Mouse (Mus musculus) MEL (cell line): ENCODE measurements around the gene Rnf111. TPM values are rescaled to one million over a fixed set of nuclear protein-coding genes. Genes with fewer than 3 reads are reported as not detected.
A peak's percentile ranks its signal among the peaks of the same experiment; 100 is the strongest.

ENCODE experiments used
- DNase-seq: peaks from one replicate; pipeline ENCODE4 v3.0.0; 2011; ENCODE audit warnings: low read depth, low spot score
- H3K27ac ChIP-seq: 2 replicates; pipeline ENCODE4 v1.5.1; 2012; ENCODE audit warnings: low read depth, mild to moderate bottlenecking, control low read depth, low read length, moderate library complexity; ENCODE audit not compliant: control insufficient read depth
- H3K27me3 ChIP-seq, 2 experiments: fragments of 150-350 bp in 1 of 2; sonication (generic) in 1 of 2; 2 replicates each; pipeline ENCODE4 v1.6.1; 2012; ENCODE audit warnings: low read length in 2 of 2, mild to moderate bottlenecking in 2 of 2, improper control_type of control experiment in 1 of 2, moderate library complexity in 1 of 2; ENCODE audit not compliant: insufficient read depth in 2 of 2, control insufficient read depth in 1 of 2
- H3K36me3 ChIP-seq, 2 experiments: 2 replicates each; pipeline ENCODE4 v1.6.1; 2012 to 2014; ENCODE audit warnings: low read length in 2 of 2, improper control_type of control experiment in 1 of 2, inconsistent platforms in 1 of 2, mild to moderate bottlenecking in 1 of 2; ENCODE audit not compliant: insufficient read depth in 2 of 2, control insufficient read depth in 1 of 2
- H3K4me1 ChIP-seq, 2 experiments: fragments of 150-350 bp in 1 of 2; sonication (generic) in 1 of 2; 2 replicates each; pipeline ENCODE4 v1.6.1; 2012; ENCODE audit warnings: low read length in 2 of 2, improper control_type of control experiment in 1 of 2, mild to moderate bottlenecking in 1 of 2; ENCODE audit not compliant: insufficient read depth in 2 of 2, control insufficient read depth in 1 of 2
- H3K4me3 ChIP-seq, 2 experiments: fragments of 150-350 bp in 1 of 2; sonication (generic) in 1 of 2; 2 replicates each; pipeline ENCODE4 v1.5.1; 2012; ENCODE audit warnings: low read depth in 2 of 2, low read length in 2 of 2, mild to moderate bottlenecking in 2 of 2, moderate library complexity in 2 of 2, control low read depth in 1 of 2, improper control_type of control experiment in 1 of 2; ENCODE audit not compliant: control insufficient read depth in 1 of 2, insufficient read depth in 1 of 2
- H3K79me2 ChIP-seq: 2 replicates; pipeline ENCODE4 v1.6.1; 2012; ENCODE audit warnings: mild to moderate bottlenecking, low read length, moderate library complexity; ENCODE audit not compliant: control insufficient read depth, poor library complexity, insufficient read depth
- H3K9ac ChIP-seq: 2 replicates; pipeline ENCODE4 v1.6.1; 2012; ENCODE audit warnings: low read depth, mild to moderate bottlenecking, control low read depth, low read length, moderate library complexity; ENCODE audit not compliant: control insufficient read depth, poor library complexity, severe bottlenecking
- H3K9me3 ChIP-seq: fragments of 150-350 bp; sonication (generic); replicated peaks from 2 replicates; pipeline ENCODE4 v1.6.1; 2012; ENCODE audit warnings: mild to moderate bottlenecking, low read length, improper control_type of control experiment, moderate library complexity; ENCODE audit not compliant: insufficient read depth
- BHLHE40 ChIP-seq: IDR thresholded peaks from 2 replicates; pipeline ENCODE4 v1.6.1; 2012; ENCODE audit warnings: low read depth, mild to moderate bottlenecking, inconsistent platforms, low read length, improper control_type of control experiment, borderline replicate concordance
- CHD1 ChIP-seq: IDR thresholded peaks from 2 replicates; pipeline ENCODE4 v1.6.1; 2012; ENCODE audit warnings: low read depth, mild to moderate bottlenecking, inconsistent platforms, low read length, improper control_type of control experiment
- CHD2 ChIP-seq: IDR thresholded peaks from 2 replicates; pipeline ENCODE4 v1.6.1; 2011; ENCODE audit warnings: low read length, improper control_type of control experiment
- CTCF ChIP-seq, 3 experiments: IDR thresholded peaks in 2 of 3; conservative IDR thresholded peaks in 1 of 3; 2 replicates each; pipeline ENCODE4 v1.5.1; 2011 to 2012; ENCODE audit warnings: low read length in 3 of 3, low read depth in 2 of 3, mild to moderate bottlenecking in 2 of 3, improper control_type of control experiment in 1 of 3, inconsistent platforms in 1 of 3, mixed read lengths in 1 of 3, moderate library complexity in 1 of 3; ENCODE audit not compliant: control insufficient read depth in 1 of 3, insufficient read depth in 1 of 3, poor library complexity in 1 of 3, severe bottlenecking in 1 of 3
- E2F4 ChIP-seq: IDR thresholded peaks from 2 replicates; pipeline ENCODE4 v1.6.1; 2011; ENCODE audit warnings: low read depth, low read length, improper control_type of control experiment, borderline replicate concordance
- EP300 ChIP-seq, 2 experiments: IDR thresholded peaks; 2 replicates each; pipeline ENCODE4 v1.6.1; 2011; ENCODE audit warnings: improper control_type of control experiment in 2 of 2, low read length in 2 of 2, low read depth in 1 of 2, mild to moderate bottlenecking in 1 of 2
- GATA1 ChIP-seq: IDR thresholded peaks from 2 replicates; pipeline ENCODE4 v1.6.1; 2011; ENCODE audit warnings: low read depth, low read length, improper control_type of control experiment
- HCFC1 ChIP-seq: IDR thresholded peaks from 2 replicates; pipeline ENCODE4 v1.6.1; 2012; ENCODE audit warnings: low read depth, mild to moderate bottlenecking, inconsistent platforms, low read length, improper control_type of control experiment, moderate library complexity
- JUND ChIP-seq: IDR thresholded peaks from 2 replicates; pipeline ENCODE4 v1.6.1; 2011; ENCODE audit warnings: low read depth, mild to moderate bottlenecking, improper control_type of control experiment, low read length
- KAT2A ChIP-seq: conservative IDR thresholded peaks from 2 replicates; pipeline ENCODE4 v1.6.1; 2012; ENCODE audit warnings: low read depth, low read length, improper control_type of control experiment, inconsistent platforms
- MAFK ChIP-seq: IDR thresholded peaks from 2 replicates; pipeline ENCODE4 v1.6.1; 2011; ENCODE audit warnings: low read depth, mild to moderate bottlenecking, low read length, improper control_type of control experiment, borderline replicate concordance
- MAX ChIP-seq: IDR thresholded peaks from 2 replicates; pipeline ENCODE4 v1.6.1; 2011; ENCODE audit warnings: low read length, improper control_type of control experiment
- MAZ ChIP-seq: IDR thresholded peaks from 2 replicates; pipeline ENCODE4 v1.6.1; 2012; ENCODE audit warnings: low read depth, mild to moderate bottlenecking, inconsistent platforms, low read length, improper control_type of control experiment
- MXI1 ChIP-seq: IDR thresholded peaks from 2 replicates; pipeline ENCODE4 v1.6.1; 2011; ENCODE audit warnings: mild to moderate bottlenecking, low read depth, low read length, improper control_type of control experiment
- MYB ChIP-seq: IDR thresholded peaks from 2 replicates; pipeline ENCODE4 v1.6.1; 2011; ENCODE audit warnings: mild to moderate bottlenecking, low read depth, low read length, improper control_type of control experiment
- MYC ChIP-seq: IDR thresholded peaks from 2 replicates; pipeline ENCODE4 v1.6.1; 2011; ENCODE audit warnings: low read depth, mild to moderate bottlenecking, low read length, improper control_type of control experiment, moderate library complexity
- POLR2A ChIP-seq, 2 experiments: IDR thresholded peaks; 2 replicates each; pipeline ENCODE4 v1.6.1; 2011 to 2012; ENCODE audit warnings: low read length in 2 of 2, mild to moderate bottlenecking in 2 of 2, control low read depth in 1 of 2, improper control_type of control experiment in 1 of 2, low read depth in 1 of 2, moderate library complexity in 1 of 2; ENCODE audit not compliant: control insufficient read depth in 1 of 2, insufficient read depth in 1 of 2, poor library complexity in 1 of 2
- POLR2AphosphoS2 ChIP-seq: IDR thresholded peaks from 2 replicates; pipeline ENCODE4 v1.6.1; 2011; ENCODE audit warnings: low read length, improper control_type of control experiment
- POLR2AphosphoS5 ChIP-seq: IDR thresholded peaks from 2 replicates; pipeline ENCODE4 v1.6.1; 2012; ENCODE audit warnings: low read depth, borderline replicate concordance, mild to moderate bottlenecking, inconsistent platforms, low read length, moderate library complexity, mixed read lengths
- RAD21 ChIP-seq: IDR thresholded peaks from 2 replicates; pipeline ENCODE4 v1.6.1; 2011; ENCODE audit warnings: mild to moderate bottlenecking, low read depth, low read length, improper control_type of control experiment
- SIN3A ChIP-seq: IDR thresholded peaks from 2 replicates; pipeline ENCODE4 v1.6.1; 2012; ENCODE audit warnings: low read length, improper control_type of control experiment, inconsistent platforms
- TAL1 ChIP-seq: IDR thresholded peaks from 2 replicates; pipeline ENCODE4 v1.6.1; 2012; ENCODE audit warnings: mild to moderate bottlenecking, inconsistent platforms, low read length, moderate library complexity, mixed read lengths
- TBP ChIP-seq: IDR thresholded peaks from 2 replicates; pipeline ENCODE4 v1.8.0; 2011; ENCODE audit warnings: low read depth, low read length, improper control_type of control experiment
- TCF12 ChIP-seq: IDR thresholded peaks from 2 replicates; pipeline ENCODE4 v1.6.1; 2014; ENCODE audit warnings: low read depth, mild to moderate bottlenecking, inconsistent platforms, low read length, improper control_type of control experiment, moderate library complexity
- USF1 ChIP-seq: IDR thresholded peaks from 2 replicates; pipeline ENCODE4 v1.6.1; 2014; ENCODE audit warnings: low read depth, mild to moderate bottlenecking, inconsistent platforms, low read length, improper control_type of control experiment, moderate library complexity
- USF2 ChIP-seq, 2 experiments: IDR thresholded peaks; 2 replicates each; pipeline ENCODE4 v1.6.1; 2011 to 2012; ENCODE audit warnings: improper control_type of control experiment in 2 of 2, low read length in 2 of 2, borderline replicate concordance in 1 of 2, inconsistent platforms in 1 of 2, low read depth in 1 of 2, mild to moderate bottlenecking in 1 of 2; ENCODE audit not compliant: insufficient read depth in 1 of 2
- ZKSCAN1 ChIP-seq: IDR thresholded peaks from 2 replicates; pipeline ENCODE4 v1.6.1; 2012; ENCODE audit warnings: low read depth, mild to moderate bottlenecking, inconsistent platforms, low read length, improper control_type of control experiment, moderate library complexity
- ZMIZ1 ChIP-seq: IDR thresholded peaks from 2 replicates; pipeline ENCODE4 v1.6.1; 2012; ENCODE audit warnings: low read depth, mild to moderate bottlenecking, inconsistent platforms, low read length, improper control_type of control experiment, moderate library complexity
- ZNF384 ChIP-seq: IDR thresholded peaks from 2 replicates; pipeline ENCODE4 v1.6.1; 2012; ENCODE audit warnings: low read depth, mild to moderate bottlenecking, inconsistent platforms, low read length, improper control_type of control experiment
- polyA plus RNA-seq, 2 experiments: library from polyadenylated mRNA; stranded (reverse) in 1 of 2; unstranded in 1 of 2; fragments of >175 nt in 1 of 2; fragments of >200 nt in 1 of 2; gene quantifications; 2 replicates each; pipeline versions ENCODE4 v1.2.1 to v1.2.4; 2012; ENCODE audit warnings: low replicate concordance in 2 of 2, low read depth in 1 of 2; ENCODE audit not compliant: insufficient read length in 2 of 2, insufficient read depth in 1 of 2, missing spikeins in 1 of 2
- total RNA-seq: library from RNA; depleted of rRNA; stranded (reverse); fragments of 300-350 nt; gene quantifications from 2 replicates; pipeline ENCODE4 v1.2.3, GENCODE M21; 2012

Gene Rnf111
- total and polyA plus RNA-seq, 3 experiments = 25.2 to 88.2 (median 46.0) TPM

DNA sequence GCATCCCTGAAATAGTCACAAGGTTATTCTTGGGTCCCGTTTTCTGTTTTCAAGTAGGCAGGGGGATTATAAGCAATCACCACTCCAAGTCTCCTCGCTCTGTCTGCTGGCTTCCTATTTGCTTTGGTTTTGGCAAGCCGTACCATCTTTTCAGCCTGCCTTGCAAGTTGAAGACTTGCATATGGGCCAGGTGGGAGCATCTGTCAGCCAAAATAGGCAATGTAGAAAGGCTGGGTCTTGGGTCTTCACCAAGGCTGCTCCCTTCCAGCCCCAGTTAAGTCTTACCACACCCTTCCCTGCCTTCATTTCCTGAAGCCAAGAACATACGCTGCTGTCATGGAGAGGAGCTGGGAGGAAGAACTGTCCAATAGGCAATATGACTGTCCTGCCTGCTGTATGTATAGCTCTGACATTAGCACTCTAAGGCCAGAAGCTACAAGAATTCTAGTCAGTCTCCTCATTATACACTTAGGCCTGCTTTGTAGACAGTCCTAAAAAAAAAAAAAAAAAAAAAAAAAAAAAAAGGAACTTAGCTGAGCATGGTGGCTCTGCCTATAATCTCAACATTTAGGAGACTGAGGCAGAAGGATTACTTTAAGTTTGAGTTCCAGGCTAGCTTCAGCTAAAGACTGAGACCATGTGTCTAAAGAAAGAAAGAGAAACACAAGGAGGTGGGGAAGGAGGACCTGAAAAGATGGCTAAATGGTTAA, 116.0 kb downstream of the Rnf111 start:
- Histone ChIP-seq H3K4me1 (peaks cover 5 to 41% of the 10 kb centered on the region in 2 experiments), H3K36me3 (peaks cover 2 to 31% of the 10 kb centered on the region in 2 experiments; a peak in 2 of 4 replicates), H3K9ac (no peak overlapping the region), H3K9me3 (no peaks in the 10 kb centered on the region), H3K27me3 (no peaks in the 10 kb centered on the region), H3K4me3 (no peak overlapping the region), H3K27ac (no peak overlapping the region), H3K79me2 (no peaks in the 10 kb centered on the region)
- TF ChIP-seq CHD1 (no peak), ZNF384 (peak; percentile 97)
- peak; percentile 35 for DNase-seq

GRCm38 (mm10) chr9:70384958-70385728, 118.4 kb downstream of the Rnf111 start:
- H3K27ac ChIP-seq = peak overlapping the region; percentile 99
- no peaks in the 10 kb centered on the region; the same call in 1 of the 2 replicates for H3K79me2 ChIP-seq
- H3K9me3 ChIP-seq = no peaks in the 10 kb centered on the region
- H3K4me3 ChIP-seq = peak overlapping the region; percentile 4 to 62
- peaks cover under 1 to 24% of the 10 kb centered on the region in 2 experiments; a peak in 2 of 4 replicates for H3K36me3 ChIP-seq
- peak; percentile 86 for DNase-seq
- H3K9ac ChIP-seq = peak overlapping the region; percentile 56
- H3K4me1 ChIP-seq = peaks cover 7 to 46% of the 10 kb centered on the region in 2 experiments
- no peaks in the 10 kb centered on the region for H3K27me3 ChIP-seq
- TF ChIP-seq ZMIZ1 = no peak
- TF ChIP-seq SIN3A = peak; percentile 43; the same call in 1 of the 2 replicates
- TF ChIP-seq POLR2AphosphoS5 = no peak
- no peak for TF ChIP-seq MAFK
- 0 out of 2 replicates have a peak, but pooled peaks have one; percentile 18 for TF ChIP-seq MXI1
- peak; percentile 39; the same call in 1 of the 2 replicates for TF ChIP-seq MYC
- TF ChIP-seq CTCF (IDR thresholded peaks at IDR 0.05 in 2 of 3, conservative IDR thresholded peaks at IDR 0.05 in 1 of 3; ENCODE audit: control insufficient read depth in 1 of 3, insufficient read depth in 1 of 3, low read depth in 2 of 3, low read length in 3 of 3, poor library complexity in 1 of 3, severe bottlenecking in 1 of 3) = no peak
- TF ChIP-seq ZKSCAN1 = no peak
- TF ChIP-seq POLR2A (IDR thresholded peaks at IDR 0.05; ENCODE audit: control insufficient read depth in 1 of 2, insufficient read depth in 1 of 2, low read depth in 1 of 2, low read length in 2 of 2, poor library complexity in 1 of 2) = peak in 1 of 2 experiments; percentile 13; a peak in 1 of 4 replicates
- peak; percentile 59 for TF ChIP-seq TAL1
- TF ChIP-seq MAZ = no peak
- no peak for TF ChIP-seq KAT2A
- TF ChIP-seq CHD2 = no peak
- no peak for TF ChIP-seq TBP
- TF ChIP-seq USF2 (IDR thresholded peaks at IDR 0.05; ENCODE audit: borderline replicate concordance in 1 of 2, insufficient read depth in 1 of 2, low read depth in 1 of 2, low read length in 2 of 2) = no peak
- TF ChIP-seq RAD21 = no peak
- TF ChIP-seq E2F4 = no peak
- no peak for TF ChIP-seq ZNF384
- TF ChIP-seq GATA1 = peak; percentile 78
- peak; percentile 66 for TF ChIP-seq USF1
- TF ChIP-seq MYB = peak; percentile 46; the same call in 1 of the 2 replicates
- TF ChIP-seq JUND = no peak
- TF ChIP-seq EP300 (IDR thresholded peaks at IDR 0.05; ENCODE audit: low read depth in 1 of 2, low read length in 2 of 2) = peak; percentile 77 to 86
- TF ChIP-seq MAX = no peak
- TF ChIP-seq POLR2AphosphoS2 = no peak
- 0 out of 2 replicates have a peak, but pooled peaks have one; percentile 10 for TF ChIP-seq HCFC1
- TF ChIP-seq BHLHE40 = peak; percentile 66
- peak; percentile 87 for TF ChIP-seq TCF12
